Mouse (Mus musculus) cerebellum, adult (tissue): Measurements from ENCODE around the gene Clk2.

Experiments used
- ATAC-seq: cut with Nextera tagmentation; 2 replicates; pipeline ENCODE4 v1.9.2; 2017; ENCODE audit warnings: mild to moderate bottlenecking, moderate library complexity, mixed read lengths; ENCODE audit not compliant: insufficient number of reproducible peaks, low FRiP score, low TSS enrichment

Clk2 gene

GRCm38 (mm10) chr3:89187690-89188477 lies 23.3 kb downstream of the Clk2 start:
- no peak for ATAC-seq

DNA sequence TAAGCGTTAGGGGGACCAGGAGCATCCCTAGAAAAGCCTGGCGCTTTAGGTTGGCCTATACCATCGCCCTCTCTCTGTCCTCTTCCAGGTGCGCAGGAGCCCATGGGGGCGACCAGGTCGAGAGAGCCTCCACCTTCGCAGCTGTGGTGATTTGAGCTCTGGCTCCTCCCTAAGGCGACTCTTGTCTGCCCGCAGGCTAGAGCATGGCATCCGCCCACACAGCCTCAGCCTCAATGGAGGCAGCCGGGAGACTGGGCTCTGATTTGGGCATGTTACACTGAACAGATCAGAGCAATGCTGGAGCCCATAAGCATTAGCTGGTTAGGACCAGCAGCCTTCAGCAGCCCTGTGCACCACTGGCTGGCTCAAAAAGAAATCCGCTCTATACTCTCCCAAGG lies 23.9 kb downstream of the Clk2 start:
- no peak for ATAC-seq

GRCm38 (mm10) chr3:89190436-89190835 lies 25.8 kb downstream of the Clk2 start:
- no peak for ATAC-seq

- ATAC-seq, result no peak
These were observed 28.8 kb downstream of the Clk2 start for GRCm38 (mm10) chr3:89193351-89193750.

DNA sequence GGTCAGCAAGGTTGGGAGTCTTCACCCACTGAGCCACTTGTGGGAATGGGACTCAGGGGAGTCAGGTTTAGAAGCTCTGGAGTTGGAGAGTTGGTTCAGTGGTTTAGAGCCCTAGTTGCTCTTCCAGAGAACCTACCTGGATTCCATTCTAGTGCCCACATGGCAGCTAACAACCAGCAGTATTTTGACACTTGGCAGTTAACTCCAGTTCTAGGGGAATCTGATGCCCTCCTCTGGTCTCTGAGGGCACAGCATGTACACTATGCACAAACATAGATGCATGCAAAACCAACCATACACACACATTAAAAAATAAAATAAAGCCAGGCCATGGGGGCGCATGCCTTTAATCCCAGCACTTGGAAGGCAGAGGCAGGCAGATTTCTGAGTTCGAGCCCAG lies 29.3 kb downstream of the Clk2 start:
- ATAC-seq, result no peak

DNA sequence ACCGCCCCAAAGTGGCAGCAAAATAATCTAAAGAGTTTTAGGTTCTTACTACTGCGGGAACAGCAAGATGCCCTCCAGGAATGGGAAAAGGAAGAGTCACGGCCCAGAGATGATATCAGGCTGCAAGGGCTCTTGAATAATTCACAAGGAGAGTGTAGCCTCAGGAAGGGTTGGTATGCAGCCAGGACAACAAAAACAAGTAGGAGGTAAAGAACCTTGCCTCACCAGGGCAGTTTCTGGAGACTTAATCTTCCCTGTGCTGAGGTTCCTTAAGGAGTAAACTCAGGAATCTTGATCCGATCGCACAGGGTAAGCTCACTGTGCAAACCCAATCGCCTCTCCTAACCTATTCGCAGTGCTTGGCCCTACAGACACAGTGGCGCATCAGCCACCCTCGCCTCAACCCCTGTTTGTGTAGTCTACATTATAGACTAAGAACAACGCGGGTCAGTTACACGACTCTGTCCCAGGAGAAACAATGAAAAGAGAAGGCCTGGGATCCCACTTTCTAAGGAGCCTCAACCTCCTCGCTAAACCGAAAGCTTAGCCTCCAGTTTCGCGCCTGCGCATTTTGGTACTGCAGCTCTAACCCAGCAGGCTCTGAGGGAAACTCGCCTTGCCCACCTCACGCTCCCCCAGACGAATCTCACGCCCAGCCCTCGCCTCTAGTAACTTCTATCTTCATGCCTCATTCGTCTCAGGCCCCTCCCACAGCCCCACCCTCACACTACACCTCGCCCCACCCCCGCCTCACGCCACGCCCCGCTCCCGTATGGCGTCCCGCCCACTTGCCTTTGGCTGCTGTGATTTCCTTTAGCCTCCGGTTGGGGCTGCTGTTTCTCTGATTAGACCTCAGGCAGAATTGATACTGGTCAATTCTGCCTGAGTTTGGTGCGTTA lies 31.6 kb downstream of the Clk2 start:
- peak; percentile 87 for ATAC-seq

DNA sequence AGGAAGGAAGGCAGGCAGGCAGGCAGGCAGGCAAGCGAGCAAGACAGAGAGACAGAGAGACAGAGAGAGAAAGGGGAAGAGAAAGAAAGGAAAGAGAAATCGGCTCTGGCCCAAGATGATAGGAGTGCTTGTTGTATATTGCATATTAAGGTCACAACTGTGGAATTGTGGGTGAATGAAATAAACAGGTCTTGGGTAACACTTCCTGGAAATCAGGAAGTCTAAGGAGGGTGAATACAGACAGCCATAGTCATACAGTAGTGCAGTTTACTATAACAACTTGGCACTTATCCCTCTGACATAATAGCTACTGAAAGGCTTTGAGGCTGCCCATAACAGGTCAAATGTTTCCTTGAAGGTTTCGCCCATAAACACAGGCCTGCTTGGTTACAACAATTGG lies 35.2 kb downstream of the Clk2 start:
- no peak for ATAC-seq

DNA sequence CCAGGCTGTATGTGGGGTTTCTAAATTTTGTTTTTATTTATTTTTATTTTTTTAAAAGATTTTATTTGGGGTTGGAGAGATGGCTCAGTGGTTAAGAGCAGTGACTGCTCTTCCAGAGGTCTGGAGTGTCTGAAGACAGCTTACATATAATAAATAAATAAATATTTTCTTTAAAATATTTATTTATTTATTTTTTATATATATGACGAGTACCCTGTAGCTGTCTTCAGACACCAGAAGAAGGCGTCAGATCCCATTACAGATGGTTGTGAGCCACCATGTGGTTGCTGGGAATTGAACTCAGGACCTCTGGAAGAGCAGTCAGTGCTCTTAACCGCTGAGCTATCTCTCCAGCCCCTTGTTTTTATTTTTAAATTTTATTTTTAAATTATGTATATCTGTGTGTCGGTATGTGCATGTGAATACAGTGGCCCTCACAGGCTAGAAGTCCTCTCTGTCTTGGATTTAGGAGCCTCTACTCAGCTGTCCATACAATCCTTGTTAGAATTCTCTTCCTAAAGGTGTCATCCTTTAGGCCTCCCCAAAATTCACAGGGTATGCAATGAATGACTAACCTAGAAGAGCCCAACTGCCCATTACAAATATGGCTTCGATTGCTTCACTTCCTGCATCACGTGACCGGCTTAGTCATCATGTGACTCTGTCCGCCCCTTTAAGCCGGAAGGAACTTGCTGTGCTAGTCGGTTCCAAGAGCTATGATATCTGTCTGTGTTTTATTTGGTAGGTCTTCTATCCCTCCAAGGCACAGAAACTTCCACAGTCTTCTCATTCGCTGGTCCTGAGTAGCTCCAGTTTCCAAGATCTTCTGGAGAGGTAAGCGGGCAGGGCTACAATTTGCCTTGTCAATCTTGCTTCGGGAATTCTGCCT lies 37.9 kb downstream of the Clk2 start, which contains the start of gene Gba:
Gene Gba (plus strand): TSS at position 676 of the 889 bp plus-strand sequence.
- peak; percentile 61; the same call in 1 of the 2 replicates for ATAC-seq

GRCm38 (mm10) chr3:89203142-89203514 lies 38.5 kb downstream of the Clk2 start:
- ATAC-seq, result peak; percentile 20; the same call in 1 of the 2 replicates

DNA sequence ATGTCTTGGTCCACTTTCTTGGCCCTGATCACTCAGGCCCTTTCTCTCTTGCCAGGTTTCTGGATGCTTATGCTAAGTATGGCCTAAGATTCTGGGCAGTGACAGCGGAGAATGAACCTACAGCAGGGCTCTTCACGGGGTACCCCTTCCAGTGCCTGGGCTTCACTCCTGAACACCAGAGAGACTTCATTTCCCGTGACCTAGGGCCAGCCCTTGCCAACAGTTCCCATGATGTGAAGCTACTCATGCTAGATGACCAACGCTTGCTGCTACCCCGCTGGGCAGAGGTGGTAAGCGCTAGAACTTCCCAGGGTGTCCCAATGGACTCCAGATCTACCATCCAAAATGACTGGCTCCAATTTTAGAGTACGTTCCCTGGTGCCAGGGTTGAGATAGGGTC lies 41.5 kb downstream of the Clk2 start:
- no peak for ATAC-seq

DNA sequence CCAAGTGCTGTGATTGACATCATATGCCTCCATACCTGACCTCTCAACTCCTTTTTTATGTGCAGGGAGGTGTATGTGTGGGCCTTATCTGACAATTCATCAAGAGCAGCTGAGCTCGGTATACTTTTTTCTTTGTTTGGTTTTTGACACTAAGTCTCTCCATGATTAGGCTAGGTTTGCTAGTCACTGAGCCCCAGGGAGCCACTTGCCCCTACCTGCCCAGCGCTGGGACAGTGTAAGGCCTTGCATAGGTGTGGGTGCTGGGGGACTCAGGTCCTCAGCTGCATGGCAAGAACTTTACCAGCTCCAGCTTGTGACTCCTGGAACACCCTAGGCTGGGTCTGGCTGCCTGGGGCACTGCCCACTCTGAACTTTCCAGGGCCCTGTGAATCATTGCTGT lies 42.1 kb downstream of the Clk2 start:
- no peak for ATAC-seq

DNA sequence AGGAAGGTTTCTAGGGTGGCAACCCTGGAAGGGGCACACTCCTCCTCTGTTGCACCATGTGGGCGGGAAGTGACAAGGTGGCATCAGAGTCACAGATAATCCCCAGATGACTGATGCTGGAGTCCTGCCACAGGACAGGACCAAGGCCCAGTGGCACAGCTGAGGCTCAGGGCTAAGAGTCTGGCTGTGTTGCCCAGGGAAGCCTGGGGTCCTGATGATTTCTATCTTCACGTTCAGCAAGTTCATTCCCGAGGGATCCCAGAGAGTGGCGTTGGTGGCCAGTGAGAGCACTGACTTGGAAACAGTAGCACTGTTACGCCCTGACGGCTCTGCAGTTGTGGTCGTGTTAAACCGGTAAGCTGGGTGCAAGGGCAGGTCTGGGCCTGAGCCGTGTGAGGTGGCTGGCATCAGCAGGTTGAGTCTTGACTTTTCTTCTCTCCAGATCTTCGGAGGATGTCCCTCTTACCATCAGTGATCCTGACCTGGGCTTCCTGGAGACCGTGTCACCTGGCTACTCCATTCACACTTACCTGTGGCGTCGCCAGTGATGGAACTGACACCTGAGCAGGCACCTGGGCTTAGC lies 43.6 kb downstream of the Clk2 start:
- ATAC-seq, result no peak

DNA sequence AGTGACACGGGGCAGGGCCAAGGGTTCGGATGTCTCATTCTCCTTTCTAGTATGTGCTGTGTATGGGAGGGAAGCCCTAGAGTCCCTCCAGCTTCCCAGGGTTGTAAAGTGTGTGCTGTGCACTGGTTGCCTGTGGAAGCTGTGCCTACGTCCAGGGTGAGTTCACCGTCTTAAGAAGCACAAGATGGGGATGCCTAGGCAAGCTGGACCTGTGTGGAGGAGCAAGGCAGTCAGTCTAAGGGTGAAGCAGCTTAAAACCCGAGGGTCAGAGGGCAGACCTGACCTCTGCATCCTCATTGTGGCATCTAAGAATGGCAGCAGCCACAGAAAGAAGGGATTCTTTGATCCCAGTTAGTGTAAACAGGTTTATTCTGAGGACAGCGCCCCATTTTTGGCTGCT lies 44.1 kb downstream of the Clk2 start:
- no peak for ATAC-seq

DNA sequence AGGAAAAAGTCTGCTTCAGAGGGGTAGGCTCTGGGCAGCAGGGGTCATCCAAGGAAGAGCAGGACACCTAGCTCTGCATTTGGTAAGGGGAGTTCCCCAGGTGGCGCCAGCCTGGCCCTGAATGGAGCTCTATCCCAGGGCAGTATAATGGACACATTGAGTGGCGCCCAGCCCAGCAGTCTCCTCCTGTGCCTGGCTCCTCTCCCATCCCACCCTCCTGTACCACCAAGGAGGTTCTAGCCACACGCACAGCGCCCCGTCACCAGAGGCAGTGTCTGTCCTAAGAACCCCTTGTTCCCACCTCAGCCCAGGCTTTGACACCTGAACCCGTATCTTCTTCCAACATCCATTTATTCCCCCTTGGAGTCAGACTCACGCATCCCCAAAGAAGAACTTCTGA lies 45.1 kb downstream of the Clk2 start:
- no peak for ATAC-seq

GRCm38 (mm10) chr3:89210162-89210561 lies 45.6 kb downstream of the Clk2 start:
- no peak for ATAC-seq

DNA sequence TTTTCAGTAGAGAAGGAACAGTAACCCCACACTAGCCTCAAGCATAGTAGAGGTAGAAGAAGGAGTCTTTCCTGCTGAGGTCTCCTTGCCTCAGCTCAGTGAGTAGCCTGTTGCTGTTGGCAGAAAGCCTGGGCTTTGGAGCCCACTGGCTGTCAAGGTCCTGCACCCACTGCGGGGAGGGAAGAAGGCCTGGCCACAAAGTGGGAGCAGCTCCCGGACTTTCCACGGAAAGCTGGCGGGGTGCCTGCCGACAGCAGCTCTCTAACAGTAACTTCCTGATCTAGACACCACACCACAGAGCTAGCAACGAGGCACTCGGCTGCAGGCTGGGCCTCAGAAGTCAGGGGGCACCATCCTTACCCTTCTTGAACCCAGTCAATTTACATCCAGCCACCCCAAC lies 46.1 kb downstream of the Clk2 start:
- ATAC-seq, result no peak

DNA sequence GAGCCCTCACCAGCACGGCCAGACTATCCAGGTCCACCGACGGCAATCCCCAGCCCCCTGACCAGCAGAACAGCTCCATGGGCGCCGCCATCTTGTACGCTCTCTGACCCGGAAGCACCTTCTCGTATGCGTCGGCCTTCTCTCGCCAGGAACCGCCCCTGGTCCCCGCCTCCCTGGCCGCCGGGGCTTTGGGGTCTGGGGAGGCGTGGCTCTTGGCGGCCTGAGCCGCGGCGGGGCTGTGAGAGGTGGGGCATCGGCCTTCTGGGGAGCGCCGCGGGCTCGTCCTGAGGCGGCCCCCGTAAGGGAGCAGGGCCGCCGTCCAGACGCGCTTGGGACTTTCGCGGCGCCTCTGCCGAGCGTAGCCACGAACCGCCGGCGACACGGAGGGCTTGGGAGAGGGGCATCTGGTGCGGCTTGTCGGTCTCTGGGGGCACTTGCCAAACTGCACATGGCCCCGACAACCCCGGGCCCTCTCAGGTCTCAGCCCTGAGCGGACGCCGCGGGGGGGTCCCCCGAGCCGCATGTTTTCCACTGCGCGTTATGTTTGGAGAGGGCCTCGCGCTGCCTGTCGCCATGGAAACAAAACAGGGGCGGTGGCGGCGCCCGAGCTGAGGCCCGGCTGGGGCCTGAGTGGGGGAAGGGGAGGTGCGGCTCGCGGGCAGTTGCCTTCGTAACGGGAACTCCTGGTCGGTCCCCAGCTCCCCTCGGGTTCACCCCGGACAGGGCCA lies 49.4 kb downstream of the Clk2 start:
- peak; percentile 79 for ATAC-seq

GRCm38 (mm10) chr3:89214681-89215411 lies 50.3 kb downstream of the Clk2 start, which contains the start of gene Thbs3:
TSS of gene Thbs3 (plus strand) at chr3:89215180.
- ATAC-seq, result no peak

DNA sequence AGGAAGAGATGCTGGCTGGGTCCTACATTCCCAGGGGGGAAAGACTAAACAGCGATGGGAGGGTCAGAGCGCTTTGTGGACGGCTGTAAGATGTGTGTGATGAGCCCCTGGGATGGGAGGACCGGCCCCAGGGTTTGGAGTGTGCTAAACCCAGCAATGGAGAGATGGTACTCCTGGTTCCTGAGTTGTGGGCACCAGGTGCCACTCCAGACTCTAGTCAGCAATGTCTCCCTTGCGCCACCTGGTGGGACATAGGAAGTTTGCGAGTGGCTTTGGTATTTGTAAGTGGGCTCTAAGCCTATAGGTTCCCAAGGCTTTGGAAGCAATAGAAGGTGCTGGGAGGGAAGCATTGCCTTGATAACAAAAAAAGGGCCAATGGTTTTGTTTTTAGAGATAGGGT lies 51.3 kb downstream of the Clk2 start:
- peak; percentile 16; the same call in 1 of the 2 replicates for ATAC-seq
